In genomic region chr3:144399358-144400096, GRCm38 (mm10) we compare ENCODE assay signal across 8 mouse cellular contexts.
A peak's percentile ranks its signal among the peaks of the same experiment; 100 is the strongest.
DNase-seq lines count a peak whose midpoint lies in the region; ATAC-seq and TF ChIP-seq lines count a peak whose summit lies in the region.

No protein-coding gene starts in this region.

- peak; percentile 86 for DNase-seq in 416B (ENCODE audit: low read depth)
- peak; percentile 64 to 77 for DNase-seq in heart, adult 9 months (ENCODE audit: low spot score in 2 of 2)
- DNase-seq in kidney, adult 9 months = peak; percentile 77
- peak; percentile 94 for DNase-seq in midbrain, postnatal 0 days (ENCODE audit: low spot score)
- peak; percentile 51 to 70 for DNase-seq in spleen, postnatal 14 days (ENCODE audit: low spot score in 2 of 2)

- H3K4me1 ChIP-seq in bone marrow, adult 2 months (ENCODE audit: control insufficient read depth, insufficient read depth, low read length) = no peaks in the 10 kb centered on the region; the same call in 1 of the 2 replicates
- H3K4me1 ChIP-seq in embryonic facial prominence, embryonic 15.5 days = peaks cover 23% of the 10 kb centered on the region
- peaks cover 7% of the 10 kb centered on the region for H3K4me1 ChIP-seq in limb, embryonic 13.5 days
- no peaks in the 10 kb centered on the region for H3K4me1 ChIP-seq in midbrain, postnatal 0 days (ENCODE audit: insufficient read depth, low read length)

- H3K27me3 ChIP-seq in embryonic facial prominence, embryonic 15.5 days = peaks cover 14% of the 10 kb centered on the region; the same call in 1 of the 2 replicates
- H3K27me3 ChIP-seq in limb, embryonic 13.5 days = peaks cover 40% of the 10 kb centered on the region
- H3K27me3 ChIP-seq in midbrain, postnatal 0 days (ENCODE audit: insufficient read depth, low read length) = no peaks in the 10 kb centered on the region

- peak overlapping the region; percentile 44 for H3K4me2 ChIP-seq in embryonic facial prominence, embryonic 15.5 days (replicated peaks)
- peak overlapping the region; percentile 58 for H3K4me2 ChIP-seq in limb, embryonic 13.5 days (replicated peaks)
- H3K4me2 ChIP-seq in midbrain, postnatal 0 days (ENCODE audit: low read depth, low read length, poor library complexity, severe bottlenecking) = peak overlapping the region; percentile 41

- H3K27ac ChIP-seq in bone marrow, adult 2 months (ENCODE audit: control insufficient read depth, insufficient read depth, low read depth, low read length, poor library complexity) = no peak overlapping the region
- no peak overlapping the region for H3K27ac ChIP-seq in embryonic facial prominence, embryonic 15.5 days (replicated peaks)
- no peak overlapping the region; the same call in 1 of the 2 replicates for H3K27ac ChIP-seq in limb, embryonic 13.5 days
- no peak overlapping the region for H3K27ac ChIP-seq in midbrain, postnatal 0 days (ENCODE audit: low read depth, low read length)

- peak; percentile 64; the same call in 1 of the 2 replicates for ATAC-seq in embryonic facial prominence, embryonic 15.5 days (ENCODE audit: insufficient number of reproducible peaks, low FRiP score, low TSS enrichment, low read depth)
- peak; percentile 75 for ATAC-seq in limb, embryonic 13.5 days (ENCODE audit: low FRiP score, low read depth)
- peak; percentile 86 for ATAC-seq in midbrain, postnatal 0 days (ENCODE audit: low FRiP score)

- H3K36me3 ChIP-seq in embryonic facial prominence, embryonic 15.5 days = no peaks in the 10 kb centered on the region
- H3K36me3 ChIP-seq in limb, embryonic 13.5 days = no peaks in the 10 kb centered on the region
- H3K36me3 ChIP-seq in midbrain, postnatal 0 days (ENCODE audit: insufficient read depth, low read length) = no peaks in the 10 kb centered on the region

- TF ChIP-seq CTCF in bone marrow, adult 2 months (IDR thresholded peaks at IDR 0.05; ENCODE audit: control insufficient read depth, insufficient read depth, low read length) = peak; percentile 90
- peak; percentile 95 for TF ChIP-seq CTCF in midbrain, postnatal 0 days (IDR thresholded peaks at IDR 0.05)

- H3K9ac ChIP-seq in embryonic facial prominence, embryonic 15.5 days = no peak overlapping the region
- H3K9ac ChIP-seq in limb, embryonic 13.5 days = peak overlapping the region; percentile 50; the same call in 1 of the 2 replicates
- no peak overlapping the region for H3K9ac ChIP-seq in midbrain, postnatal 0 days (replicated peaks; ENCODE audit: low read length, poor library complexity, severe bottlenecking)

- no peaks in the 10 kb centered on the region for H3K9me3 ChIP-seq in embryonic facial prominence, embryonic 15.5 days (replicated peaks)
- H3K9me3 ChIP-seq in limb, embryonic 13.5 days = peaks cover 7% of the 10 kb centered on the region; the same call in 1 of the 2 replicates
- no peaks in the 10 kb centered on the region for H3K9me3 ChIP-seq in midbrain, postnatal 0 days (ENCODE audit: low read length)

- TF ChIP-seq POLR2A in bone marrow, adult 2 months (IDR thresholded peaks at IDR 0.05; ENCODE audit: borderline replicate concordance, control insufficient read depth, low read depth, low read length) = no peak

- no peak overlapping the region for H3K4me3 ChIP-seq in bone marrow, adult 2 months (replicated peaks; ENCODE audit: control insufficient read depth, low read depth, low read length)
- H3K4me3 ChIP-seq in embryonic facial prominence, embryonic 15.5 days (replicated peaks) = peak overlapping the region; percentile 19
- peak overlapping the region; percentile 31 for H3K4me3 ChIP-seq in limb, embryonic 13.5 days
- H3K4me3 ChIP-seq in midbrain, postnatal 0 days (ENCODE audit: low read depth, low read length) = peak overlapping the region; percentile 20

- 45% methylated on average over 21 of the region's 21 CpGs for WGBS in bone marrow, adult 2 months
- 26% methylated on average over 21 of the region's 21 CpGs for WGBS in embryonic facial prominence, embryonic 15.5 days
- 38% methylated on average over 21 of the region's 21 CpGs for WGBS in limb, embryonic 13.5 days
- 27% methylated on average over 21 of the region's 21 CpGs for WGBS in midbrain, postnatal 0 days
